Mouse (Mus musculus) limb, embryonic 15.5 days (tissue): ENCODE results near the gene Fmo4. TPM values are rescaled to one million over a fixed set of nuclear protein-coding genes. Genes with fewer than 3 reads are reported as not detected.
"Not testable (repeated sequence)": the region's sequence is repeated elsewhere in the genome, so short reads cannot be mapped to it uniquely, and the experiment has no call there.

Experiments used
- ATAC-seq: fragments of 200-750 bp; cut with Nextera tagmentation; 2 replicates; pipeline ENCODE4 v1.8.0; 2017; ENCODE audit warnings: low read depth, moderate TSS enrichment; ENCODE audit not compliant: insufficient number of reproducible peaks, low FRiP score, low TSS enrichment
- H3K27ac ChIP-seq: fragments of 300-500 bp; sonication (generic); 2 replicates; pipeline ENCODE4 v1.5.1; 2015; ENCODE audit warnings: moderate library complexity, mild to moderate bottlenecking, inconsistent platforms
- H3K27me3 ChIP-seq: fragments of 300-500 bp; sonication (generic); 2 replicates; pipeline ENCODE4 v1.6.1; 2015; ENCODE audit warnings: inconsistent platforms
- H3K36me3 ChIP-seq: fragments of 300-500 bp; sonication (generic); 2 replicates; pipeline ENCODE4 v1.6.1; 2015; ENCODE audit warnings: inconsistent platforms
- H3K4me1 ChIP-seq: fragments of 300-500 bp; sonication (generic); 2 replicates; pipeline ENCODE4 v1.6.1; 2015; ENCODE audit warnings: inconsistent platforms
- H3K4me2 ChIP-seq: fragments of 300-500 bp; sonication (generic); 2 replicates; pipeline ENCODE4 v1.6.1; 2015; ENCODE audit warnings: mild to moderate bottlenecking, inconsistent platforms
- H3K4me3 ChIP-seq: fragments of 300-500 bp; sonication (generic); 2 replicates; pipeline ENCODE4 v1.5.1; 2015; ENCODE audit warnings: mild to moderate bottlenecking, inconsistent platforms
- H3K9ac ChIP-seq: fragments of 300-500 bp; sonication (generic); 2 replicates; pipeline ENCODE4 v1.6.1; 2015; ENCODE audit warnings: inconsistent platforms
- H3K9me3 ChIP-seq: fragments of 300-500 bp; sonication (generic); 2 replicates; pipeline ENCODE4 v1.6.1; 2016; ENCODE audit warnings: inconsistent platforms
- WGBS: fragments of 180-500 bp; shearing (Covaris S2); methylation state at CpG from one replicate; pipeline ENCODE4 v1.1.7; 2015; 5-methylcytosine and 5-hydroxymethylcytosine counted together
- polyA plus RNA-seq: library from polyadenylated mRNA; unstranded; fragments of >200 nt; fragmentation: Nextera tagmentation; extraction: Ambion mirVana; gene quantifications from 2 replicates; pipeline ENCODE4 v1.2.1, GENCODE M21; 2015

The Fmo4 gene
- polyA plus RNA-seq, 1 experiment from 2014 or later, result 0.79 TPM

GRCm38 (mm10) chr1:162783669-162784248 is 30.0 kb downstream of the Fmo4 start:
- Histone ChIP-seq H3K36me3 (no peaks in the 10 kb centered on the region), H3K27ac (no peak overlapping the region), H3K4me3 (no peak overlapping the region), H3K9me3 (no peaks in the 10 kb centered on the region), H3K4me1 (no peaks in the 10 kb centered on the region), H3K4me2 (no peak overlapping the region), H3K27me3 (no peaks in the 10 kb centered on the region), H3K9ac (no peak overlapping the region)
- WGBS, result 74% methylated on average over 7 of the region's 7 CpGs
- no peak for ATAC-seq

GRCm38 (mm10) chr1:162781035-162781434 is 32.7 kb downstream of the Fmo4 start:
- H3K4me1 ChIP-seq, H3K36me3 ChIP-seq, ATAC-seq, H3K27ac ChIP-seq, H3K9me3 ChIP-seq, H3K9ac ChIP-seq, H3K4me3 ChIP-seq, H3K27me3 ChIP-seq, H3K4me2 ChIP-seq: not testable (repeated sequence)
- 90% methylated on average over 2 of the region's 2 CpGs for WGBS

GRCm38 (mm10) chr1:162777943-162778538 is 35.7 kb downstream of the Fmo4 start:
- Histone ChIP-seq H3K9me3 (no peaks in the 10 kb centered on the region), H3K9ac (no peak overlapping the region), H3K27me3 (no peaks in the 10 kb centered on the region), H3K36me3 (no peaks in the 10 kb centered on the region), H3K4me3 (no peak overlapping the region), H3K4me2 (no peak overlapping the region), H3K27ac (no peak overlapping the region), H3K4me1 (no peaks in the 10 kb centered on the region)
- no peak for ATAC-seq
- WGBS, result 82% methylated on average over 5 of the region's 5 CpGs

GRCm38 (mm10) chr1:162773661-162774060 is 40.1 kb downstream of the Fmo4 start:
- Histone ChIP-seq H3K4me1 (no peaks in the 10 kb centered on the region), H3K9me3 (no peaks in the 10 kb centered on the region), H3K4me2 (no peak overlapping the region), H3K9ac (no peak overlapping the region), H3K4me3 (no peak overlapping the region), H3K27me3 (no peaks in the 10 kb centered on the region), H3K36me3 (no peaks in the 10 kb centered on the region), H3K27ac (no peak overlapping the region)
- 66% methylated on average over 4 of the region's 4 CpGs for WGBS
- ATAC-seq, result no peak

GRCm38 (mm10) chr1:162771617-162772360 is 42.0 kb downstream of the Fmo4 start:
- 63% methylated on average over 4 of the region's 4 CpGs for WGBS
- Histone ChIP-seq H3K9ac (no peak overlapping the region), H3K27ac (no peak overlapping the region), H3K27me3 (no peaks in the 10 kb centered on the region), H3K4me2 (no peak overlapping the region), H3K9me3 (no peaks in the 10 kb centered on the region), H3K36me3 (no peaks in the 10 kb centered on the region), H3K4me3 (no peak overlapping the region), H3K4me1 (no peaks in the 10 kb centered on the region)
- no peak for ATAC-seq

- ATAC-seq, result no peak
- H3K9ac ChIP-seq, result no peak overlapping the region
- no peaks in the 10 kb centered on the region for H3K4me1 ChIP-seq
- no peaks in the 10 kb centered on the region for H3K27me3 ChIP-seq
- 78% methylated on average over 6 of the region's 6 CpGs for WGBS
- no peak overlapping the region for H3K4me3 ChIP-seq
- H3K27ac ChIP-seq, result no peak overlapping the region
- H3K4me2 ChIP-seq, result no peak overlapping the region
- H3K36me3 ChIP-seq, result no peaks in the 10 kb centered on the region
- H3K9me3 ChIP-seq, result no peaks in the 10 kb centered on the region
These were observed 61.8 kb downstream of the Fmo4 start for GRCm38 (mm10) chr1:162752009-162752408.

- H3K27me3 ChIP-seq, result no peaks in the 10 kb centered on the region
- no peak overlapping the region for H3K4me2 ChIP-seq
- ATAC-seq, result no peak
- H3K9ac ChIP-seq, result no peak overlapping the region
- no peak overlapping the region for H3K27ac ChIP-seq
- no peak overlapping the region for H3K4me3 ChIP-seq
- H3K36me3 ChIP-seq, result no peaks in the 10 kb centered on the region
- 71% methylated on average over 7 of the region's 7 CpGs for WGBS
- H3K9me3 ChIP-seq, result no peaks in the 10 kb centered on the region
- no peaks in the 10 kb centered on the region for H3K4me1 ChIP-seq
These were observed 64.2 kb downstream of the Fmo4 start for GRCm38 (mm10) chr1:162749607-162750006.

- Histone ChIP-seq H3K4me3 (no peak overlapping the region), H3K36me3 (no peaks in the 10 kb centered on the region), H3K27me3 (no peaks in the 10 kb centered on the region), H3K4me2 (no peak overlapping the region), H3K9ac (no peak overlapping the region), H3K4me1 (no peaks in the 10 kb centered on the region), H3K9me3 (no peaks in the 10 kb centered on the region), H3K27ac (no peak overlapping the region)
- no peak for ATAC-seq
- WGBS, result 75% methylated on average over 5 of the region's 5 CpGs
These were observed 65.0 kb downstream of the Fmo4 start for GRCm38 (mm10) chr1:162748761-162749160.

Other genes with a start within 250 kb of the Fmo4 start
- 82.5 and 84.5 TPM in 2 replicates for gene Vamp4, start 243.5 kb downstream of the Fmo4 start, polyA plus RNA-seq
- 0.15 and 0.46 TPM in 2 replicates for gene Myoc, start 174.8 kb downstream of the Fmo4 start, polyA plus RNA-seq
- gene Myocos, start 155.8 kb downstream of the Fmo4 start, polyA plus RNA-seq, result not detected in 2 replicates
- gene Prrc2c, start 73.4 kb downstream of the Fmo4 start, polyA plus RNA-seq, result 134 and 135 TPM in 2 replicates
- 37.2 and 51.8 TPM in 2 replicates for gene Fmo1, start 52.6 kb upstream of the Fmo4 start, polyA plus RNA-seq
- 3.0 and 4.8 TPM in 2 replicates for gene Fmo2, start 84.8 kb upstream of the Fmo4 start, polyA plus RNA-seq
- 0.36 and 0.55 TPM in 2 replicates for gene Fmo6, start 123.5 kb upstream of the Fmo4 start, polyA plus RNA-seq
- not detected in 2 replicates for gene Fmo3, start 170.6 kb upstream of the Fmo4 start, polyA plus RNA-seq